Mouse (Mus musculus) megakaryocyte, adult 5-6 weeks (primary cell): ENCODE measurements around the gene Bpifb2. TPM values are rescaled to one million over a fixed set of nuclear protein-coding genes. Genes with fewer than 3 reads are reported as not detected.
A peak's percentile ranks its signal among the peaks of the same experiment; 100 is the strongest.

ENCODE experiments used
- ATAC-seq: 2 replicates; pipeline ENCODE4 v1.8.0; 2016; ENCODE audit warnings: mild to moderate bottlenecking, inconsistent platforms; ENCODE audit not compliant: poor library complexity, severe bottlenecking
- total RNA-seq, 2 experiments: library from RNA; stranded (forward) in 1 of 2; stranded (reverse) in 1 of 2; fragments of 153-499, 151-499 nt in 1 of 2; fragments of 221-1000, 200-1000 nt in 1 of 2; gene quantifications; 2 replicates each; pipeline versions ENCODE4 v1.2.3 to v1.2.4; 2015 to 2017

Gene Bpifb2
- total RNA-seq (2015) (not detected in 2 replicates), total RNA-seq (2017) (not detected in 2 replicates)

GRCm38 (mm10) chr2:153874745-153875144, at the start of gene Bpifb2:
TSS of gene Bpifb2 (plus strand) at chr2:153875045.
- no peak for ATAC-seq

DNA sequence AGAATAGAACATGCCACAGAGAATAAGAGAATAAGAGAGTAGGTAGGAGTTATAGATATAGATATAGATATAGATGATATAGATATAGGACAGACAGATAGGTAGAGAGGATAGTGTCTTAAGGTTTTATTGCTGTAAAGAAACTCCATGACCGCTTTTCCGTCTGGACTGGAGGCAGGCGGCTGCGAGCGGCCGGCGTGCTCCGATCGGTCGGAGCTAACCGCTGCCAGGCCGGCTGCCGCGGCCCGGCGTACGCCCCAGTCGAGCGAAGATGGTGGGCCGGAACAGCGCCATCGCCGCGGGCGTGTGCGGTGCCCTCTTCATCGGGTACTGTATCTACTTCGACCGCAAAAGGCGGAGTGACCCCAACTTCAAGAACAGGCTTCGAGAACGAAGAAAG, 48.9 kb upstream of the Bpifb2 start:
- peak; percentile 67 for ATAC-seq

DNA sequence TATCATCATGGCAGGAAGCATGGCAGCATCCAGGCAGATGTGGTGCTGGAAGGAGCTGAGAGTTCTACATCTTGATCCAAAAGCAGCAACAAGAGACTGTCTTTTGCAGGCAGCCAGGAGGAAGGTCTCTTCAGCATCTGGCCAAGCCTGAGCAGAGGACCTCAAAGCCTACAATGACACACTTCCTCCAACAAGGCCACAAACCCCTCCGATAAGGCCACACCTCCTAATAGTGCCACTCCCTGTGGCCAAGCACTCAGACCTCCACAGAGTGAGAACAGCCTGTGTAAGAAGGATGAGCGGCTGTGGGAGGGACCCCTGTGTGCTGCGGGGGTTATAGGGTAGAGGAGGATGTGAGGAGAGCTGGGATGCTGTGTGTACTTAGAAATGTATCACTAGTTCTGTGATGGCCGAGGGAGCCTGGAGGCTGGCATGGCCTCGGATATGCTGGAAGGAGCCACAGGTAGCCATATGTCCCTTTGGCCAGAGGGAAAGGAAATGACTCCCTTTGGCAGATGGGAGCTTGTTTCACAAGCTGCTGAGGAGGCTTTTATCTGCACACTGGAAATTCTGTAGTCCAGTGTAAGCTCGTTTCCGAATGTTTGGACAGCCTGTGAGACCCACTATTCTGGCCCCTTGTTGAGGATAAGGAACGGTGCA, 47.5 kb upstream of the Bpifb2 start:
- peak; percentile 57 for ATAC-seq

DNA sequence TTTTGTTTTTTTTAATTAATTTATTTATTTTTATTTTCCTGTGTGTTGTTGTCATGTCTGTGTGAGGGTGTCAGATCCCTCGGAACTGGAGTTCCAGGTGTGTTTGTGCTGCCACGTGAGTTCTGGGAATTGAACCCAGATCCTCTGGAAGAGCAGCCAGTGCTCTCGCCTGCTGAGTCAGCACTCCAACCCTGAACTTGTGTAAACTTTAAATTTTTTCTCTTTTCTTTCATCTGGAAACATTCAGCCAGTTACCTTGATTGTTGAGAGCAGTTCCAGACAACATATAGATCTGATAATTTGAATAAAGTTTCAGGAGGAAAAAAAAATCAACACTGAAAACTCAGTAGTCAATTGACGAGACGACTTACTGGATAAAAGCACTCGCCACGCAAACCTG, 46.1 kb upstream of the Bpifb2 start:
- no peak for ATAC-seq

DNA sequence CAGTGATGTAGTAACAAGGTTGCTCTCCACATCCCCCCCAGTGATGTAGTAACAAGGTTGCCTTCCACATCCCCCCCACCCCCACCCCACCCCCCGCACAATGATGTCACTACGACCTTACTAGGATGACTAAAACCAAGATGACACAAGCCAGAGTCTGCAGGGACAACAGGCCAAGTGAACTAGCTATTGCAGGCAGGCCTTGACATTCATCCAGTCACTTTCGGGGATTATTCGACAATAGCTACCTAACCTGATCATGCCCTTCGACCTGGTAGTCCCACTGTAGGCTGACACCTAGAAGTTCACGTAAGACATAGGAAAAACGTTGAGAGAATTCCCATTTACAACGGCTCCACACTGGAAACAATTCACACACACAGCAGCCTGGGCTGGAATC, 41.6 kb upstream of the Bpifb2 start:
- no peak for ATAC-seq

GRCm38 (mm10) chr2:153842854-153843253, 32.0 kb upstream of the Bpifb2 start:
- ATAC-seq = no peak

GRCm38 (mm10) chr2:153848389-153848788, 26.5 kb upstream of the Bpifb2 start:
- ATAC-seq = no peak

GRCm38 (mm10) chr2:153850351-153851029, 24.4 kb upstream of the Bpifb2 start:
- ATAC-seq = no peak

DNA sequence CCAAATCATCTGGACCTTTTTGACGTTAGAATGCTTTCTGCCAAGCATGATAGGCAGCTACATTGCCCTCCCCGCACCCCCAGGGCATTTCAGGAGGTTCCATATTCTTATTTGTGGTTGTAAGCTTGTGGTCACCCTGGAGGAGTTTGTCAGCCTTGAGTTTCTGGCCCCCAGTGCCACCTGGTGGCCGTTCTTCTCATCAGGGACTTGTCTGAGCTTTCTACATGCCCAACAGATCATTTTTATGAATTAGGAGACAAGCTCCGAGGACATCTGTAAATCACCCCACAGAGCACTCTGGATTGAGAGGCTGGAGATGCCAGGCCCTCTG, 23.9 kb upstream of the Bpifb2 start:
- ATAC-seq = peak; percentile 40; the same call in 1 of the 2 replicates

GRCm38 (mm10) chr2:153853544-153853943, 21.3 kb upstream of the Bpifb2 start:
- ATAC-seq = no peak

- no peak for ATAC-seq
Observed at GRCm38 (mm10) chr2:153859581-153859980, 15.3 kb upstream of the Bpifb2 start.

DNA sequence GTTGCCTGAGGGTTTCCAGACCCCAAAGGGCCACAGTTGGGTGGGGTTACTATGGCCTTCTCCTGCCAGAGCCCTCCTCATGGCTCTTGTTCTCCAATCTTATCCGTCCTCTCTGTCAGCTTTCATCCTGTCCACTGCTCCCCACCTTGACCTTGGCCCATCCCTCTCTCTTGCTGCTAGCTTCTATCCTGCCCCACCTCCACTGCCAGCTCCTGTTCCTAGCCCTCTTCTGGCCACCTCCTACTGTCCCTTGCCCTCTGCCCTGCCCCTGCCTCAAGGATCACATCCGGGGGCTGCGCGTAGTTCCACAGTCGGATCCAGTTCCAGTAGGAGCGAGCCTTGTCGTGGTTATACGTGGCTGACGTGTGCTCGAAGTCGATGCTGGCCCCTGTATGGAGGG, 14.5 kb upstream of the Bpifb2 start:
- ATAC-seq = no peak

DNA sequence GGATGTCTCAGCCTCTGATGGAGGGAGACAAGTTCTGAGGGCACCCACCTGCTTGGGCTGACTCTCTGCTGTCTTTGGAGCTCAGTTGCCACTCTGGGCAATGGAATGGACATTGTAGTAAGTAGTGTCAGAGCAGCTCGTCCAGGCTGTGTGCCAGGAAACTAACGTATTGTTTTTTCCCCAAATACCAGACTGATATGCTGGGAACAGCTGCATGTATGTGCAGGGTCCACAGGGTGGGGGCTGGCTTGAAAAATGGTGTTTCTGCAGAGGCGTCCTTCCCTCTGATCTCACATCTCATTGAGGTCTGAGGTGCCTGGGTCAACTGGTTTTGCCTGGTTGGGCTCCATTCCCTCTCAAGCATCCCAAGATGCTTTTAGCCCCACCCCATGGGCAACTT, 14.1 kb upstream of the Bpifb2 start:
- no peak for ATAC-seq

DNA sequence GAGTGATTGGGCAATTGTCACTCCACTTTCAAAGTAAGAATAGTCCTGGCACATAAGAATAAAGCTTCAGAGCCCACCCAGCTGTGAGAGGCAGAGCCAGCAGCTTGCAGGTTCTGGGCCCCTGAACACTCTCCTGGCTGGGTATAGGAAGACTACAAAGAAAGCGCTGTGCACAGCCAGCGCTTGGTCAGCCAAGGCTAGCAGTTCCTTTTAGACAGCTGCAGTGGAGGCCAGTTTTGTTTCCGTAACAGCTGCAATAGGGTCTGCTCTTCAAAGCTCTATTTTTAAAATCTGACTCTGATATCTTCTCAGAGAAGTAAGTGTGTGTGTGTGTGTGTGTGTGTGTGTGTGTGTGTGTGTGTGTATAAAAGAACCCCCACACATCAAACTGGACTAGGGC, 12.9 kb upstream of the Bpifb2 start:
- no peak for ATAC-seq

DNA sequence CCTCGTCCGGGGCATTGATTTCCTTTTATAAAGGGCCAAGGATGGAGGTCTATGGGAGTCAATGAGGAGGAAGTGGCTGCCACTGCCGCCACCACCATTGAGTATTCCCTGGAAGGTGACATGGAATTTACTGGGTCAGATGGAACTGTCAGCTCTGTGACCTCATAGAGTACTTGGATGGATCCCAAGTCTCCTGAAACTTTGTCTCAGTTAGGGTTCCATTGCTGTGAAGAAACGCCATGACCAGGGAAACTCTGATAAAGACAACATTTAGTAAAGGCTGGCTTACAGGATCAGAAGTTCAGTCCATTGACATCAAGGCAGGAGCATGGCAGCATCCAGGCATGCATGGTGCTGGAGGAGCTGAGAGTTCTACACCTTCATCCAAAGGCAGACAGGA, 3.9 kb upstream of the Bpifb2 start, which contains the start of gene Sun5:
TSS of gene Sun5 (minus strand) at position 101 of the 400 bp plus-strand sequence.
- ATAC-seq = no peak

DNA sequence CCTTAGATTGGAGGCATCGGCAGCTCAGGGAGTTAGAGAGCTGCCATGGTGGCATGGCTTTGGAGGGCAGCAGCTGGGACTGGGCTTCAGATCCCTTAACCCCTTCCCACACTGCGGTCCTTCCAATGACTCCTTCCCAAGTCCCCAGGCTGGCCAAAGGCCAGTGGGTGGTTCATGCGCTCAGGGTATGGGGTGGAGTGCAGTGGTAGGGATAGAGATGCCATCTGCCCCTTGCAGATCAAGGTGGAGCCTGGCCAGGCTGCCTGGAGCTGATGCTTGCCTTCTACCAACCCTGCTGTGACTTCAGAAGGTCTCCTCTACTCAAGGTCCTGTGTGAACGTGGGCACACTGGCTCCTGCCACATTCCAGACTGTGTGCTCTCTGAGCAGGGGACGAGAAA, 24.3 kb downstream of the Bpifb2 start:
- ATAC-seq = no peak

DNA sequence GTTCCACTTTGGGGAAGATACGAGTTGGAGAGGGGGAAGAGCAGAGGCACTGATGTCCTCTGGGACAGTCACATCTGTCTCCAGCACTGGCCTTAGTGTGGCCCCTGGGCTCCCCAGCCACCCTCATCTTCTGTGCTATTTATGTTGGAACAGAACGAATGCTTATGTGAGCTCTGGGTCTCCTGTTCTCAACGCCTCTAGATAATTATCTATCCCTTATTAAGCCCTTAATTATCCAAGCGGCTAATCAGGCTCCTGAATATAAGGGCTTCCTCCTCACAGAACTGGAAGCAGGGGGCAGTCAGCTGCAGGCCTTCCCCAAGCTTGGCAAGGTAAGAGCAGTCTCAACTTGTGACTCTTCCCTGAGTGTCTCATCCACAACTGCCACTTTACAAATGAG, 25.2 kb downstream of the Bpifb2 start, which contains the start of gene Bpifb6:
TSS of gene Bpifb6 (plus strand) at position 301 of the 400 bp plus-strand sequence.
- no peak for ATAC-seq

DNA sequence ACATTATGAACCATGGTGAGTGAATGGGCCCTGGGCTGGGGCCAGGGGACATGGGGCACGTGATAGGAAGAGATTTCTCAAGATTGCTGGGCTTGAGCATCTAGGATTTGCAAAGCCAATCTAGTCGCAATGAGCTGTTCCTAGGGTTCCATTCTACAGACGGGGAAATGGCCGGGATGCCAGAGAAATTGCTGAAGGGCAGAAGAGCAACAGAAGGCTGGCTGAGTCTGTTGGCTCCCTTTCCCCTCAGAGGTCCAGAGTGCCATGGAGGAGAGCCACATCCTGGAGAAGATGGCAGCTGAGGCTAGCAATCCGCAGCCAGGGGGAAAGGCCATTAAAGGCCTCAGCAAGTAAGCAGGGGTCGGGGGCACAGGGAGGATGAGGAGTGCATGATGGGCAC, 27.9 kb downstream of the Bpifb2 start:
- no peak for ATAC-seq

- ATAC-seq = no peak
Observed at GRCm38 (mm10) chr2:153906626-153907025, 31.8 kb downstream of the Bpifb2 start.

DNA sequence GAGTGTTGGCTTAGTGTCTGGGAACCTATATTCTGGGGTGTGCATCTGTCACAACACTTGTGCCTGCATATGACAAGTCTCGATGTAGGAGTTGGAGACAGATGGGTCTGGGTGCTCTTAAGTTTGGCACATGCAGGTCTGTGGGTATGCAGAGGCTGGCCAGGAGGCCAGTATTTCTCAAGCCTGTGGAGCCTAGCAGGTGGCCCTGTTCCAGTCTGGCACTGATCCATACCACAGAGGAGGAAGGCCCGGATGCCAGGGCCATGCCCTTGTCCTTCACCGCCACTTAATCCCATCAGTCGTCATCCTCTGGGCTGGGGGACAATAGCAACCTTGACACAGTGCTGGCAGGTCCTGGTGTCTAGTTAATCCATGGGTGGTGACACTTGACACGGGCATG, 39.3 kb downstream of the Bpifb2 start:
- no peak for ATAC-seq

- no peak for ATAC-seq
Observed at GRCm38 (mm10) chr2:153917930-153918329, 43.1 kb downstream of the Bpifb2 start, which contains the start of gene Bpifb3. TSS of gene Bpifb3 (plus strand) at chr2:153918230.

GRCm38 (mm10) chr2:153921246-153921645, 46.4 kb downstream of the Bpifb2 start:
- ATAC-seq = no peak
